In genomic region chr6:147838846-147839245, GRCm38 (mm10) we compare ENCODE assay signal across 22 mouse cellular contexts.
A peak's percentile ranks its signal among the peaks of the same experiment; 100 is the strongest.
DNase-seq lines count a peak whose midpoint lies in the region; ATAC-seq and TF ChIP-seq lines count a peak whose summit lies in the region.
"Had no signal": no experiment of that assay in that cellular context is flagged by ENCODE, and none has a peak within 500 bp of the region (broad histone marks: within the 10 kb centered on the region; RNA-seq: fewer than 3 reads in every experiment).

No protein-coding gene starts in this region.

- peaks cover 1% of the 10 kb centered on the region; the same call in 1 of the 2 replicates for H3K4me1 ChIP-seq in liver, adult 2 months (ENCODE audit: control insufficient read depth, insufficient read depth, low read length)
- no peaks in the 10 kb centered on the region for H3K4me1 ChIP-seq in liver, embryonic 11.5 days (replicated peaks; ENCODE audit: control insufficient read depth, insufficient read depth, low read length)

- no peak overlapping the region for H3K4me2 ChIP-seq in liver, embryonic 11.5 days

- ATAC-seq in liver, embryonic 11.5 days (replicated peaks; ENCODE audit: low FRiP score) = no peak
- ATAC-seq: activated CD4-positive, CD25-positive, alpha-beta regulatory T cell, adult 4 months; CD4-positive, CD25-positive, alpha-beta regulatory T cell, adult 4 months; Patski had no signal

- no peak overlapping the region for H3K9ac ChIP-seq in liver, adult 2 months (ENCODE audit: low read depth, low read length)
- H3K9ac ChIP-seq in liver, embryonic 11.5 days (ENCODE audit: low read depth, low read length) = no peak overlapping the region

- no peak for TF ChIP-seq CTCF in liver, adult 2 months (IDR thresholded peaks at IDR 0.05; ENCODE audit: low read depth, low read length)

- no peaks in the 10 kb centered on the region for H3K79me2 ChIP-seq in liver, adult 2 months (ENCODE audit: control insufficient read depth, insufficient read depth, low read length)

- no peak for TF ChIP-seq POLR2A in liver, adult 2 months (IDR thresholded peaks at IDR 0.05; ENCODE audit: extremely low read depth, insufficient read depth, low read length)

- H3K36me3 ChIP-seq in liver, adult 2 months (ENCODE audit: control insufficient read depth, insufficient read depth, low read length) = no peaks in the 10 kb centered on the region
- H3K36me3 ChIP-seq in liver, embryonic 11.5 days (ENCODE audit: control insufficient read depth, insufficient read depth, low read length) = no peaks in the 10 kb centered on the region
- H3K36me3 ChIP-seq: G1E had no signal

- H3K27me3 ChIP-seq in liver, adult 2 months (ENCODE audit: control insufficient read depth, insufficient read depth, low read length) = no peaks in the 10 kb centered on the region
- H3K27me3 ChIP-seq in liver, embryonic 11.5 days (replicated peaks; ENCODE audit: control insufficient read depth, insufficient read depth, low read length) = no peaks in the 10 kb centered on the region
- H3K27me3 ChIP-seq: CH12.LX, Patski had no signal

- H3K27ac ChIP-seq in liver, adult 2 months (replicated peaks; ENCODE audit: insufficient read depth, low read depth, low read length) = no peak overlapping the region
- no peak overlapping the region for H3K27ac ChIP-seq in liver, embryonic 11.5 days (ENCODE audit: low read depth, low read length)

- WGBS in liver, adult 2 months = 52% methylated on average over 5 of the region's 5 CpGs
- 72% methylated on average over 5 of the region's 5 CpGs for WGBS in liver, embryonic 11.5 days

- no peaks in the 10 kb centered on the region for H3K9me3 ChIP-seq in liver, embryonic 11.5 days (ENCODE audit: control insufficient read depth, low read length)
- H3K9me3 ChIP-seq: G1E had no signal

- H3K4me3 ChIP-seq in liver, adult 2 months (ENCODE audit: insufficient read depth, low read depth, low read length) = no peak overlapping the region
- no peak overlapping the region for H3K4me3 ChIP-seq in liver, embryonic 11.5 days (ENCODE audit: low read depth, low read length)

- peak; percentile 27 to 51 for DNase-seq in cerebellum, postnatal 10 days
- no peak for DNase-seq in cerebellum, postnatal 36 days
- DNase-seq in cerebellum, postnatal 14 days = peak; percentile 28 to 50
- no peak for DNase-seq in cerebellum, postnatal 4 days (ENCODE audit: low spot score in 2 of 2)
- peak; percentile 19 for DNase-seq in liver, adult 2 months (ENCODE audit: extremely low read depth, low read depth, low spot score)
- DNase-seq in liver, embryonic 11.5 days (ENCODE audit: low spot score) = no peak
- DNase-seq in fat pad, adult 2 months (ENCODE audit: extremely low read depth, low read depth, low spot score) = peak; percentile 2
- no peak for DNase-seq in layer of hippocampus, adult 11-12 months (ENCODE audit: low spot score)
- DNase-seq: adrenal gland, adult 2 months; adrenal gland, adult 8-10 months; adrenal gland, postnatal 10 days; adrenal gland, postnatal 14 days; adrenal gland, postnatal 25 days; adrenal gland, postnatal 36 days; B cell, adult 2 months; cerebellum, adult 11 months; cerebellum, adult 11-12 months had no signal

Comparison
In these comparisons a context has a peak if more than half of its experiments do, and no peak if none do; other contexts are left out.
1. DNase-seq: peak in cerebellum, postnatal 10 days (2 of 2), cerebellum, postnatal 14 days (2 of 2), liver, adult 2 months (single experiment) and fat pad, adult 2 months (single experiment); none in cerebellum, postnatal 36 days (0 of 2), cerebellum, postnatal 4 days (0 of 2), liver, embryonic 11.5 days (single experiment) and layer of hippocampus, adult 11-12 months (single experiment).